Mouse (Mus musculus) Patski (cell line): ENCODE results near the gene Tmem239. TPM values are rescaled to one million over a fixed set of nuclear protein-coding genes. Genes with fewer than 3 reads are reported as not detected.

Experiments
- ATAC-seq: fragments of 100-300 bp; one replicate; pipeline ENCODE4 v1.8.0; 2021
- CTCF ChIA-PET: fragments of 350-600 bp; sonication (Branson Sonifier 250); formaldehyde crosslinking; loops from one replicate; lab custom pipeline; 2022; ENCODE audit warnings: inconsistent platforms; lab: Charles Lee
- POLR2A ChIA-PET: fragments of 350-600 bp; sonication (Branson Sonifier 250); formaldehyde crosslinking; loops from one replicate; lab custom pipeline; 2022; ENCODE audit warnings: antibody characterized with exemption, inconsistent platforms; lab: Charles Lee
- DNase-seq: peaks from one replicate; pipeline ENCODE4 v3.0.0-alpha.2; 2011; ENCODE audit warnings: low read depth, low spot score
- H3K27me3 ChIP-seq: fragments of 371-371 bp; one replicate; pipeline ENCODE4 v1.5.1; 2021
- CTCF ChIP-seq: fragments of 100-300 bp; IDR thresholded peaks from one replicate; pipeline ENCODE4 v1.5.1; 2021
- in situ Hi-C: fragments of 300-500 bp; cut with MboI; formaldehyde crosslinking; loops from 3 replicates; pipeline ENCODE4 v1.11.1; 2018; ENCODE audit warnings: low pct_unique_long_range_greater_than_20kb, mixed read lengths
- polyA plus RNA-seq: library from polyadenylated mRNA; unstranded; gene quantifications from one replicate; pipeline ENCODE4 v1.2.3, GENCODE M21; 2021

The Tmem239 gene
- polyA plus RNA-seq, 1 experiment from 2014 or later = not detected

- ChIA-PET POLR2A (no interaction called here), CTCF (no interaction called here)
- in situ Hi-C loops = no loop called here
- TF ChIP-seq CTCF = no peak
- no peaks in the 10 kb centered on the region for H3K27me3 ChIP-seq
- ATAC-seq (peak; percentile 85), DNase-seq (no peak)
Measured at GRCm38 (mm10) chr2:130450434-130450796, 44.1 kb downstream of the Tmem239 start.

- no peak for ATAC-seq
- POLR2A ChIA-PET = no interaction called here
- no peak for TF ChIP-seq CTCF
- no peaks in the 10 kb centered on the region for H3K27me3 ChIP-seq
- in situ Hi-C loops = no loop called here
- CTCF ChIA-PET = no interaction called here
- no peak for DNase-seq
Measured at GRCm38 (mm10) chr2:130451086-130451726, 44.9 kb downstream of the Tmem239 start.

GRCm38 (mm10) chr2:130451727-130452090, 45.4 kb downstream of the Tmem239 start:
- H3K27me3 ChIP-seq = no peaks in the 10 kb centered on the region
- DNase-seq = no peak
- ATAC-seq = no peak
- ChIA-PET CTCF (no interaction called here), POLR2A (no interaction called here)
- in situ Hi-C loops = no loop called here
- no peak for TF ChIP-seq CTCF

- TF ChIP-seq CTCF = no peak
- H3K27me3 ChIP-seq = no peaks in the 10 kb centered on the region
- no peak for ATAC-seq
- no peak for DNase-seq
- ChIA-PET CTCF (no interaction called here), POLR2A (no interaction called here)
- in situ Hi-C loops = no loop called here
Measured at GRCm38 (mm10) chr2:130452266-130452665, 46.0 kb downstream of the Tmem239 start.

- POLR2A ChIA-PET = no interaction called here
- no peak for TF ChIP-seq CTCF
- no peak for ATAC-seq
- in situ Hi-C loops = no loop called here
- DNase-seq = no peak
- CTCF ChIA-PET = interaction anchor here (1.2 kb wide), 1 partner anchor 73 kb away, joined by 3 read pairs; no protein-coding TSS in a partner anchor
- no peaks in the 10 kb centered on the region for H3K27me3 ChIP-seq
Measured at GRCm38 (mm10) chr2:130453421-130453820, 47.1 kb downstream of the Tmem239 start.

GRCm38 (mm10) chr2:130454748-130455370, 48.6 kb downstream of the Tmem239 start:
- ChIA-PET CTCF (interaction anchor here (1.4 kb wide), 1 partner anchor 14 kb away, joined by 3 read pairs; no protein-coding TSS in a partner anchor), POLR2A (no interaction called here)
- DNase-seq (no peak), ATAC-seq (no peak)
- H3K27me3 ChIP-seq = no peaks in the 10 kb centered on the region
- in situ Hi-C loops = no loop called here
- TF ChIP-seq CTCF = no peak

Other genes with a start within 250 kb of the Tmem239 start
- gene Snrpb, start 227.1 kb upstream of the Tmem239 start, polyA plus RNA-seq = 283 TPM
- gene Tmc2, start 211.3 kb upstream of the Tmem239 start, polyA plus RNA-seq = not detected
- 139 TPM for gene Nop56, start 132.0 kb upstream of the Tmem239 start, polyA plus RNA-seq
- gene Idh3b, start 121.9 kb upstream of the Tmem239 start, polyA plus RNA-seq = 267 TPM
- gene Ebf4, start 111.3 kb upstream of the Tmem239 start, polyA plus RNA-seq = 18.9 TPM
- gene Cpxm1, start 8.9 kb upstream of the Tmem239 start, polyA plus RNA-seq = 0.82 TPM
- 0.06 TPM for gene Gm28372, start 1.2 kb upstream of the Tmem239 start, polyA plus RNA-seq
- gene 1700020A23Rik, start 1.2 kb upstream of the Tmem239 start, polyA plus RNA-seq = not detected
- 67.1 TPM for gene Vps16, start 17.9 kb downstream of the Tmem239 start, polyA plus RNA-seq
- gene Pced1a, start 18.2 kb downstream of the Tmem239 start, polyA plus RNA-seq = 29.9 TPM
- 90.4 TPM for gene Ptpra, start 43.8 kb downstream of the Tmem239 start, polyA plus RNA-seq
- 73.1 TPM for gene Mrps26, start 157.3 kb downstream of the Tmem239 start, polyA plus RNA-seq
- gene Oxt, start 169.7 kb downstream of the Tmem239 start, polyA plus RNA-seq = not detected
- not detected for gene Avp, start 176.1 kb downstream of the Tmem239 start, polyA plus RNA-seq
- 8.1 TPM for gene Fastkd5, start 223.5 kb downstream of the Tmem239 start, polyA plus RNA-seq
- gene Ubox5, start 223.6 kb downstream of the Tmem239 start, polyA plus RNA-seq = 8.9 TPM
- gene Lzts3, start 236.3 kb downstream of the Tmem239 start, polyA plus RNA-seq = 14.6 TPM